Mouse (Mus musculus): ENCODE measurements around the gene Col12a1. TPM values are rescaled to one million over a fixed set of nuclear protein-coding genes. Genes with fewer than 3 reads are reported as not detected.

Col12a1 gene
- polyA plus RNA-seq, 1 experiment from 2014 or later, result 28.2 TPM

DNA sequence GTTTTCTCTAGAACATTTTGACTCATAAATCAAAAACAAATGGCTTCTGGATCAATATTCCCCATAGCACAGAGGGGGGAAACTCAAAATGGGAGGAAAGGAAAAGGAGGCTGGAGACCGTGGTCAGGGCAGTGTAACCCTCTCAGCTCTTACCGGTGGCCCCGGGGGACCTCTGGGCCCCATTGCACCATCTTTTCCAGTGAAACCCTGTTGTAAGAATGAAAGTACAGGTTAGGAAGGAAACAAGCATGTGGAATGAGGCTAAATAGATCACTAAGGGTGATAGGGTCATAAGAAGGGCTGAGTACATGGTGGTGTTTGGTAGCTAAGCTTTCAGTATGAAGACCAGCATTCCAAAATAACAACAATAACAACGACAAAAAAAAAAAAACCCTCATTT is 109.0 kb downstream of the Col12a1 start:
- Histone ChIP-seq H3K27me3 (ENCODE audit: control insufficient read depth, insufficient read depth, low read length) (no peaks in the 10 kb centered on the region), H3K27ac (replicated peaks; ENCODE audit: low read depth, low read length) (no peak overlapping the region), H3K36me3 (replicated peaks; ENCODE audit: control insufficient read depth, insufficient read depth, low read depth, low read length) (no peaks in the 10 kb centered on the region), H3K9me3 (replicated peaks; ENCODE audit: control insufficient read depth, low read length) (no peaks in the 10 kb centered on the region), H3K9ac (replicated peaks; ENCODE audit: low read length) (no peak overlapping the region), H3K4me2 (ENCODE audit: low read depth, low read length) (no peak overlapping the region), H3K4me1 (ENCODE audit: control insufficient read depth, insufficient read depth, low read length) (peaks cover 2% of the 10 kb centered on the region; the same call in 1 of the 2 replicates), H3K4me3 (ENCODE audit: low read depth, low read length) (no peak overlapping the region)
- 63% methylated on average over 4 of the region's 4 CpGs for WGBS
- ATAC-seq (replicated peaks; ENCODE audit: insufficient number of reproducible peaks, low FRiP score, low TSS enrichment, low read depth), result no peak
- no peak for DNase-seq (ENCODE audit: low spot score)

DNA sequence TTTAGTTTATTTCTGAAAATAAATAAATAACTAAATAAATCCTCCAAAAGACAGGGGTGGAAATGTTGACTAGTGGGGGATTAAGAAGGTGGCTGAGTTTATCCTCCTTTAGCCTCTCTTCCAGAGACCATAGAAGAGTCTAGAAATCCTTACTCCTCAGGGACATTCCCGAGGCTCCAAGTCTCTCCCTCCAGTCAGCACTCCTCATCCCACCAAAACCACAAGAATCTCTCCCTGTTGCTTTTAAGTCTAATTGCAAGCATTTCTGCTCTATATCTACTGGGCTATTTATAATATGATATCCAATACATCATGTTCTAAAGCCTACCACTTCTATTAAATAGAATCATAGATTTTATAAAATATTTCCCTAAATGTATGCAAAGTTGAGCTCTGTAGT is 109.8 kb downstream of the Col12a1 start:
- Histone ChIP-seq H3K36me3 (replicated peaks; ENCODE audit: control insufficient read depth, insufficient read depth, low read depth, low read length) (no peaks in the 10 kb centered on the region), H3K4me1 (ENCODE audit: control insufficient read depth, insufficient read depth, low read length) (peaks cover 2% of the 10 kb centered on the region; the same call in 1 of the 2 replicates), H3K4me2 (ENCODE audit: low read depth, low read length) (no peak overlapping the region), H3K9me3 (replicated peaks; ENCODE audit: control insufficient read depth, low read length) (no peaks in the 10 kb centered on the region), H3K4me3 (ENCODE audit: low read depth, low read length) (no peak overlapping the region), H3K27me3 (ENCODE audit: control insufficient read depth, insufficient read depth, low read length) (no peaks in the 10 kb centered on the region), H3K9ac (replicated peaks; ENCODE audit: low read length) (no peak overlapping the region), H3K27ac (replicated peaks; ENCODE audit: low read depth, low read length) (no peak overlapping the region)
- DNase-seq (ENCODE audit: low spot score), result no peak
- no peak for ATAC-seq (replicated peaks; ENCODE audit: insufficient number of reproducible peaks, low FRiP score, low TSS enrichment, low read depth)
- 46% methylated on average over 1 of the region's 1 CpGs for WGBS

DNA sequence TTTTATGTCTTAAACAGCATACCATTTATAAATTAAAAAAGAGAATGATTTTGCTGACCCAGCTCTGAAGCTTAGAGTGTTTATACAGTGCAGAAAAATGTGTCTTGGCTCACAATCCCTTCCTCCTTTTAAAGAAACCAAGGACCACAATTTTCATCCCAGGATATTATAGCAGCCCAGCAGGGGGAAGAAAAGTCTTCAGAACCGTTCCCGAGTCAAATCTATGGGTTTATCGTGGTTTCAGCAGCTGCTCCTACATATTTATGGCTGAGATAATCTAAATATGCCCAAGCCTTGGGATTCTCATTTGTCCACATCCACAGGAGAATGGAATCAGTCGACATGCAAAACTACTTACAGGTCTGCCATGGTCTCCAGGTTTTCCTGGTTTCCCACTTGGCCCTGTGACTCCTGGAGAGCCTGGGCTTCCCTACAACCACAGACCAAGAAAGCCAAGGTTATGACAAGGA is 110.5 kb downstream of the Col12a1 start:
- Histone ChIP-seq H3K9me3 (replicated peaks; ENCODE audit: control insufficient read depth, low read length) (no peaks in the 10 kb centered on the region), H3K36me3 (replicated peaks; ENCODE audit: control insufficient read depth, insufficient read depth, low read depth, low read length) (no peaks in the 10 kb centered on the region), H3K4me1 (ENCODE audit: control insufficient read depth, insufficient read depth, low read length) (peaks cover 2% of the 10 kb centered on the region; the same call in 1 of the 2 replicates), H3K27ac (replicated peaks; ENCODE audit: low read depth, low read length) (no peak overlapping the region), H3K27me3 (ENCODE audit: control insufficient read depth, insufficient read depth, low read length) (no peaks in the 10 kb centered on the region), H3K4me2 (ENCODE audit: low read depth, low read length) (no peak overlapping the region), H3K9ac (replicated peaks; ENCODE audit: low read length) (no peak overlapping the region), H3K4me3 (ENCODE audit: low read depth, low read length) (no peak overlapping the region)
- WGBS, result 77% methylated on average over 4 of the region's 4 CpGs
- DNase-seq (ENCODE audit: low spot score) (no peak), ATAC-seq (replicated peaks; ENCODE audit: insufficient number of reproducible peaks, low FRiP score, low TSS enrichment, low read depth) (no peak)

DNA sequence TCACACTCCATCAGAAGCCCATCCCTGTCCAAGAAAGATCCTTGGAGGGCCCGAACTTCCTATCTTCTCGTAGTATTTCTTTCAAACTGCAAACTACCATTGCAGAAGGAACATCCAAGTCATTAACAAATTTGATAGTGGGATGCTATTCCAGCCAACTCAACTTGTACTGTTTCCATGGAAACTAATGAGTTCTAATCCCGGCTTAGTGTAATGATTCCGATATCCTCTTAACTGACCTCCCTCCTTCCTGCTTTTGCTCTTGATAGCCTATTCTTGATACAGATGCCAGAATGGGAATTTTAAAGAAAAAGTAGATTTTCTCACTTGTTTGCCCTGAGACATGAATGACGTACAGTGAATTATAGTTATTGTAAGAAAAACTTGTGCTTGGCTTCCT is 112.5 kb downstream of the Col12a1 start:
- H3K27me3 ChIP-seq (ENCODE audit: control insufficient read depth, insufficient read depth, low read length), result no peaks in the 10 kb centered on the region
- H3K9me3 ChIP-seq (replicated peaks; ENCODE audit: control insufficient read depth, low read length), result no peaks in the 10 kb centered on the region
- WGBS, result 66% methylated on average over 5 of the region's 5 CpGs
- no peaks in the 10 kb centered on the region for H3K36me3 ChIP-seq (replicated peaks; ENCODE audit: control insufficient read depth, insufficient read depth, low read depth, low read length)
- H3K27ac ChIP-seq (replicated peaks; ENCODE audit: low read depth, low read length), result no peak overlapping the region
- DNase-seq (ENCODE audit: low spot score) (peak; percentile 23), ATAC-seq (replicated peaks; ENCODE audit: insufficient number of reproducible peaks, low FRiP score, low TSS enrichment, low read depth) (no peak)
- no peak overlapping the region for H3K4me2 ChIP-seq (ENCODE audit: low read depth, low read length)
- peaks cover 2% of the 10 kb centered on the region; the same call in 1 of the 2 replicates for H3K4me1 ChIP-seq (ENCODE audit: control insufficient read depth, insufficient read depth, low read length)
- H3K9ac ChIP-seq (replicated peaks; ENCODE audit: low read length), result no peak overlapping the region
- H3K4me3 ChIP-seq (ENCODE audit: low read depth, low read length), result no peak overlapping the region

DNA sequence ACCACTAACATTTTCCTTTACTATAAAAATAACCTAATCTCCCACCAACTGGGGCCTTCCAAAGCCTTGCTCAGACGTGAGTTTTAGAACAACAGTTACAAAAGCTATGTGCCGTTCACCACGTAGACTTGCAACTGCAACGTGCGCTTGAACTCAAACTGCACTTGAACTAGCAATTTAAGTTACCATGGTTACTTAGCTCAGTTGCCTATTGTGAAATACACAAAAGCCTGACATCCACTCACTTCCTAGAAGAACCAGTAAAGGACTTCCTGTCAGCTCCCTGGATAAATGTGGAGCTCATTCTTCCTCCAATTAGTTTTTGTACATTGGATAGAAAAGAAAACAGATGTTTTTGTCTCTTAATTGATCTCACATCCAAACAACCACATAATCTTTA is 112.9 kb downstream of the Col12a1 start:
- no peak overlapping the region for H3K4me3 ChIP-seq (ENCODE audit: low read depth, low read length)
- no peak overlapping the region for H3K9ac ChIP-seq (replicated peaks; ENCODE audit: low read length)
- H3K27ac ChIP-seq (replicated peaks; ENCODE audit: low read depth, low read length), result no peak overlapping the region
- DNase-seq (ENCODE audit: low spot score) (peak; percentile 36), ATAC-seq (replicated peaks; ENCODE audit: insufficient number of reproducible peaks, low FRiP score, low TSS enrichment, low read depth) (no peak)
- no peaks in the 10 kb centered on the region for H3K36me3 ChIP-seq (replicated peaks; ENCODE audit: control insufficient read depth, insufficient read depth, low read depth, low read length)
- peaks cover 2% of the 10 kb centered on the region; the same call in 1 of the 2 replicates for H3K4me1 ChIP-seq (ENCODE audit: control insufficient read depth, insufficient read depth, low read length)
- 57% methylated on average over 5 of the region's 5 CpGs for WGBS
- no peak overlapping the region for H3K4me2 ChIP-seq (ENCODE audit: low read depth, low read length)
- no peaks in the 10 kb centered on the region for H3K27me3 ChIP-seq (ENCODE audit: control insufficient read depth, insufficient read depth, low read length)
- H3K9me3 ChIP-seq (replicated peaks; ENCODE audit: control insufficient read depth, low read length), result no peaks in the 10 kb centered on the region

DNA sequence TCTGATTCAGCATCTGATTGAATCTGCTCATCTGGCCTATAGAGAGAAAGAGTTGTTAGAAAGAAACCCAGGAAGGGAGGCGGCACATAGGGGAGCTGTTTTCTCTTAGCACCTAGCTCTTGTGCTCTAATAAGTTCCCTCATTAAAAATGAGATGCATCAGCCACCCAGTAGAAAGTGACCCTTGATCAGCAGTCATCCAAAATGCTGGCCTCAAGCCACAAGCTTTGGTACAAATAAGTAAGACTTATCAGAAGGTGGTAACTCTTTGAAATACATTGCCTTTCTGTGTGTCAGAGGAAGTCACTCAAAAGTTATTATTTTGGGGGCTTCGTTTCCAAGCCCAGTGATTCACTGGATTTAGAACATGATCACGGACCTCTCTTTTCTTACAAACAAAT is 114.1 kb downstream of the Col12a1 start:
- H3K9ac ChIP-seq (replicated peaks; ENCODE audit: low read length), result no peak overlapping the region
- no peaks in the 10 kb centered on the region for H3K4me1 ChIP-seq (ENCODE audit: control insufficient read depth, insufficient read depth, low read length)
- H3K4me2 ChIP-seq (ENCODE audit: low read depth, low read length), result no peak overlapping the region
- no peaks in the 10 kb centered on the region for H3K36me3 ChIP-seq (replicated peaks; ENCODE audit: control insufficient read depth, insufficient read depth, low read depth, low read length)
- 93% methylated on average over 3 of the region's 3 CpGs for WGBS
- no peaks in the 10 kb centered on the region for H3K9me3 ChIP-seq (replicated peaks; ENCODE audit: control insufficient read depth, low read length)
- DNase-seq (ENCODE audit: low spot score) (no peak), ATAC-seq (replicated peaks; ENCODE audit: insufficient number of reproducible peaks, low FRiP score, low TSS enrichment, low read depth) (no peak)
- no peaks in the 10 kb centered on the region for H3K27me3 ChIP-seq (ENCODE audit: control insufficient read depth, insufficient read depth, low read length)
- no peak overlapping the region for H3K4me3 ChIP-seq (ENCODE audit: low read depth, low read length)
- H3K27ac ChIP-seq (replicated peaks; ENCODE audit: low read depth, low read length), result no peak overlapping the region

DNA sequence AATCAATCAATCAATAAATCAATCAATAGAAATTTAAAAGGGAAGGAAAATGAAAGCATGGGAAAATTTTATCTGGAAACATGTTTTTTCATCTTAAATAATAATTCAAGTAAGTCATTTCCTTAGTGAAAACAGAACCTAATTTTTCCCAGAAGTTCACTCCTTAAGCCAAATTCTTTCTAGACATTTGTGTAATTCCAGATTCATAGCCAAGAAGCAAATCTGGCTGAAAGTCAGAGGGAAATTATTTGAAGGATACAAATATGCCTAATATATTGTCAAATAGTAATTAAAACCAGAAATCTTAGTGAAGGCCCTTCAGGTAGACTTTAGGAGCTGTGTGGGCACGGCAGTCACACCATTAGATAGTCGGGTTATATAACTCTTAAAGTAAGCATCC is 115.2 kb downstream of the Col12a1 start:
- 70% methylated on average over 2 of the region's 2 CpGs for WGBS

DNA sequence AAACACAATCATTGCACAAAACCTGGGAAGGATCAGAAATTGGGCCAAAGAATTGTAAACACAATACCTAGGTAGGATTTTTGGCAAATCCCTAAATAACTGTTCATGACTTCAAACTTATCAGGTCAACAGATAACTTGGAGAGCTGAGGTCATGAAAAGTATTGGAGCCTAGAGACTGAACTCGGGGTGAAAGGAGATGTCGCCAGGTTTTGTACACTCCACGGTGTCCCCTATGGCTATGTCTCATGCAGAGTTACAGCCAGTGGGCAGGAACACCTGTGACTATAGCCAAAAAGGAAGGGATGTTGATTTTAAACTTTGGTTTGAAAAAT is 118.4 kb downstream of the Col12a1 start:
- no peaks in the 10 kb centered on the region for H3K4me1 ChIP-seq (ENCODE audit: control insufficient read depth, insufficient read depth, low read length)
- 85% methylated on average over 3 of the region's 3 CpGs for WGBS
- DNase-seq (ENCODE audit: low spot score), result no peak
- H3K4me2 ChIP-seq (ENCODE audit: low read depth, low read length), result no peak overlapping the region
- no peaks in the 10 kb centered on the region for H3K27me3 ChIP-seq (ENCODE audit: control insufficient read depth, insufficient read depth, low read length)
- H3K36me3 ChIP-seq (replicated peaks; ENCODE audit: control insufficient read depth, insufficient read depth, low read depth, low read length), result no peaks in the 10 kb centered on the region
- no peak overlapping the region for H3K9ac ChIP-seq (replicated peaks; ENCODE audit: low read length)
- H3K9me3 ChIP-seq (replicated peaks; ENCODE audit: control insufficient read depth, low read length), result no peaks in the 10 kb centered on the region
- H3K4me3 ChIP-seq (ENCODE audit: low read depth, low read length), result no peak overlapping the region
- ATAC-seq (replicated peaks; ENCODE audit: insufficient number of reproducible peaks, low FRiP score, low TSS enrichment, low read depth), result no peak
- H3K27ac ChIP-seq (replicated peaks; ENCODE audit: low read depth, low read length), result no peak overlapping the region

More for the DNA sequence above, 115.2 kb downstream of the Col12a1 start:
- H3K9ac ChIP-seq (replicated peaks; ENCODE audit: low read length), result no peak overlapping the region
- no peaks in the 10 kb centered on the region for H3K27me3 ChIP-seq (ENCODE audit: control insufficient read depth, insufficient read depth, low read length)
- H3K36me3 ChIP-seq (replicated peaks; ENCODE audit: control insufficient read depth, insufficient read depth, low read depth, low read length), result no peaks in the 10 kb centered on the region
- DNase-seq (ENCODE audit: low spot score) (no peak), ATAC-seq (replicated peaks; ENCODE audit: insufficient number of reproducible peaks, low FRiP score, low TSS enrichment, low read depth) (no peak)
- H3K4me1 ChIP-seq (ENCODE audit: control insufficient read depth, insufficient read depth, low read length), result no peaks in the 10 kb centered on the region
- no peak overlapping the region for H3K4me3 ChIP-seq (ENCODE audit: low read depth, low read length)
- H3K9me3 ChIP-seq (replicated peaks; ENCODE audit: control insufficient read depth, low read length), result no peaks in the 10 kb centered on the region
- H3K27ac ChIP-seq (replicated peaks; ENCODE audit: low read depth, low read length), result no peak overlapping the region
- no peak overlapping the region for H3K4me2 ChIP-seq (ENCODE audit: low read depth, low read length)
